8 mouse cellular contexts compared by ENCODE assay signal in the genomic region with DNA sequence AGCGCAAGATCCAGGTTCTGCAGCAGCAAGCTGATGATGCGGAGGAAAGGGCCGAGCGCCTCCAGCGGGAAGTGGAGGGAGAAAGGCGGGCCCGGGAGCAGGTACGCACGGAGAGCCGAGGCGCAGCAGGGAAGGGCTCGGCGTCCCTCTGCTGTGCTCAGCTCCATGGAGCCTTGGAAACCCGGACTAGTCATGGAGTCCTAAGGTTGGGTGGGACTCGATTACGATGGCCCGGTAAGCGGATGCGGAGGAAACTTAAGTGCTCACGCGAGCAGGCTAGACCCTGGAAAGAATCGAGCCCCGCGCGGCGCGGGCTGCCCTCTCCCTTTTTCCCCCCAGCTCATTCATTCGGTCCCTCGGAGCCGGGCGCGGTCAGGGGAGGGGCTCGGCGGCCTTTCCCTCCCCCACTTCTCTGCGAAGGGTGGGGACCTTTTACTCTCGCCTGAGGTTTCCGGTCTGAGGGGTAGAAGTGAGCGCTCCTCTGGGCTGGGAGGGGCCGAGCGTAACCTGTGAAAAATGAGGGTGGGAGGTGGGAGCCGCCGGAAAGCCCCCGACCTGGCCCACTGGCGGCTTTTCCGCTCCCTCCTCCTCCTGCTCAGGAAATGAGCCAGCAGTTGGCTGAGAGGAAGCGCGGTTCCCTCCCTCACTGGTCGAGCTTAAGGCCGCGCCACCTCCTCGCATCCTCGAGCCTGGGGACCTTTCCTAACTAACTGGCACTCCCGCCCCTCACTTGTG. TPM values are rescaled to one million over a fixed set of nuclear protein-coding genes. Genes with fewer than 3 reads are reported as not detected.
A peak's percentile ranks its signal among the peaks of the same experiment; 100 is the strongest.
DNase-seq lines count a peak whose midpoint lies in the region; ATAC-seq and TF ChIP-seq lines count a peak whose summit lies in the region.

No protein-coding gene starts in this region.

- H3K4me1 ChIP-seq in hindbrain, embryonic 16.5 days (ENCODE audit: control insufficient read depth, insufficient read depth, low read depth, low read length) = peaks cover 43% of the 10 kb centered on the region

- H3K36me3 ChIP-seq in hindbrain, embryonic 16.5 days (ENCODE audit: control insufficient read depth, insufficient read depth, low read length) = no peaks in the 10 kb centered on the region

- intact Hi-C loops in gastrocnemius, adult 2 months (cut with DNase I) = loop anchor here (10.0 kb wide), 1 partner anchor 305 kb away; the partner anchor contains the start of gene Ube2q1
- intact Hi-C loops in left cerebral cortex, postnatal 25 days (cut with DNase I) = loop anchor here (2.0 to 10.0 kb wide), 5 partner anchors 27 to 295 kb away; partner anchors contain the start of genes Atp8b2 and Ubap2l

- no peaks in the 10 kb centered on the region for H3K27me3 ChIP-seq in hindbrain, embryonic 16.5 days (replicated peaks; ENCODE audit: control insufficient read depth, insufficient read depth, low read length)

- peak; percentile 18; the same call in 1 of the 2 replicates for TF ChIP-seq CTCF in gastrocnemius, adult 2 months (IDR thresholded peaks at IDR 0.05)

- peak overlapping the region; percentile 77 for H3K9ac ChIP-seq in hindbrain, embryonic 16.5 days (ENCODE audit: low read depth, low read length)

- DNase-seq in adipocyte (ENCODE audit: low spot score) = peak; percentile 65
- DNase-seq in gastrocnemius, adult 2 months = peak; percentile 73
- peak; percentile 58 to 70 for DNase-seq in left cerebral cortex, postnatal 25 days (ENCODE audit: low spot score in 2 of 2)
- DNase-seq in right cerebral cortex, postnatal 25 days = peak; percentile 66
- peak; percentile 62 to 75 for DNase-seq in urinary bladder, postnatal 36 days (ENCODE audit: low spot score in 2 of 2)

- 0% methylated on average over 48 of the region's 53 CpGs for WGBS in hindbrain, embryonic 16.5 days

- H3K4me3 ChIP-seq in gastrocnemius, adult 2 months = peak overlapping the region; percentile 89
- H3K4me3 ChIP-seq in hindbrain, embryonic 16.5 days (ENCODE audit: low read length) = peak overlapping the region; percentile 92

- no peaks in the 10 kb centered on the region for H3K9me3 ChIP-seq in hindbrain, embryonic 16.5 days (ENCODE audit: control insufficient read depth, low read length)

- H3K4me2 ChIP-seq in hindbrain, embryonic 16.5 days (ENCODE audit: low read length) = peak overlapping the region; percentile 76

- peak overlapping the region; percentile 96 for H3K27ac ChIP-seq in gastrocnemius, adult 2 months
- H3K27ac ChIP-seq in hindbrain, embryonic 16.5 days (ENCODE audit: low read depth, low read length) = peak overlapping the region; percentile 88

- peak; percentile 50 for ATAC-seq in common myeloid progenitor, adult 5-6 weeks (replicated peaks; ENCODE audit: low read depth, poor library complexity, severe bottlenecking)
- ATAC-seq in hindbrain, embryonic 16.5 days = peak; percentile 69
- peak; percentile 32 for ATAC-seq in megakaryocyte-erythroid progenitor cell, adult 5-6 weeks (replicated peaks; ENCODE audit: low FRiP score, low TSS enrichment, poor library complexity, severe bottlenecking)

RNA-seq across cellular contexts. Expression of gene Tpm3, which starts 7.5 kb away (rescaled TPM):
- 718 and 782 TPM in 2 replicates for total RNA-seq in common myeloid progenitor, adult 5-6 weeks (2017)
- 1,000 to 10,000 TPM in 1 of 2 experiments, 100 to 1,000 TPM in 1; 428 to 1,099 TPM for total RNA-seq in gastrocnemius, adult 2 months (2021)
- polyA plus RNA-seq in hindbrain, embryonic 16.5 days (2015; fragmentation: Nextera tagmentation; extraction: Ambion mirVana) = 343 and 357 TPM in 2 replicates
- total RNA-seq in left cerebral cortex, postnatal 25 days (2021) = 100 to 1,000 TPM; 190 to 191 TPM
- total RNA-seq in megakaryocyte-erythroid progenitor cell, adult 5-6 weeks (2014; fragmentation: Nextera tagmentation) = 192 and 222 TPM in 2 replicates
- total RNA-seq in megakaryocyte-erythroid progenitor cell, adult 5-6 weeks (2017) = 375 and 390 TPM in 2 replicates

RNA-seq across cellular contexts. Expression of gene Nup210l, which starts 24.0 kb away (rescaled TPM):
- 0.27 and 0.39 TPM in 2 replicates for total RNA-seq in common myeloid progenitor, adult 5-6 weeks (2017)
- total RNA-seq in gastrocnemius, adult 2 months (2021) = under 1 TPM; 0.05 to 0.11 TPM
- 0.26 and 0.30 TPM in 2 replicates for polyA plus RNA-seq in hindbrain, embryonic 16.5 days (2015; fragmentation: Nextera tagmentation; extraction: Ambion mirVana)
- total RNA-seq in left cerebral cortex, postnatal 25 days (2021) = under 1 TPM; 0.27 to 0.46 TPM
- total RNA-seq in megakaryocyte-erythroid progenitor cell, adult 5-6 weeks (2014; fragmentation: Nextera tagmentation) = 0.05 TPM in 1 of 2 replicates, not detected in the other
- not detected in 2 replicates for total RNA-seq in megakaryocyte-erythroid progenitor cell, adult 5-6 weeks (2017)

RNA-seq across cellular contexts. Expression of gene Ubap2l, which starts 27.5 kb away (rescaled TPM):
- total RNA-seq in common myeloid progenitor, adult 5-6 weeks (2017) = 180 and 186 TPM in 2 replicates
- 100 to 1,000 TPM in 1 of 2 experiments, 10 to 100 TPM in 1; 94.5 to 104 TPM for total RNA-seq in gastrocnemius, adult 2 months (2021)
- 105 and 122 TPM in 2 replicates for polyA plus RNA-seq in hindbrain, embryonic 16.5 days (2015; fragmentation: Nextera tagmentation; extraction: Ambion mirVana)
- 100 to 1,000 TPM; 182 to 205 TPM for total RNA-seq in left cerebral cortex, postnatal 25 days (2021)
- 319 and 326 TPM in 2 replicates for total RNA-seq in megakaryocyte-erythroid progenitor cell, adult 5-6 weeks (2014; fragmentation: Nextera tagmentation)
- total RNA-seq in megakaryocyte-erythroid progenitor cell, adult 5-6 weeks (2017) = 151 and 159 TPM in 2 replicates

RNA-seq across cellular contexts. Expression of gene 4933434E20Rik, which starts 28.5 kb away (rescaled TPM):
- 28.8 and 34.0 TPM in 2 replicates for total RNA-seq in common myeloid progenitor, adult 5-6 weeks (2017)
- 10 to 100 TPM; 82.0 to 93.3 TPM for total RNA-seq in gastrocnemius, adult 2 months (2021)
- 207 TPM in 2 replicates for polyA plus RNA-seq in hindbrain, embryonic 16.5 days (2015; fragmentation: Nextera tagmentation; extraction: Ambion mirVana)
- 10 to 100 TPM; 84.3 to 87.2 TPM for total RNA-seq in left cerebral cortex, postnatal 25 days (2021)
- 47.5 and 67.7 TPM in 2 replicates for total RNA-seq in megakaryocyte-erythroid progenitor cell, adult 5-6 weeks (2014; fragmentation: Nextera tagmentation)
- total RNA-seq in megakaryocyte-erythroid progenitor cell, adult 5-6 weeks (2017) = 42.7 and 55.0 TPM in 2 replicates

Comparison
In these comparisons a context has a peak if more than half of its experiments do, and no peak if none do; other contexts are left out.
1. Peak in every context shown above with its lines: DNase-seq, ATAC-seq, H3K4me3 ChIP-seq and H3K27ac ChIP-seq.